Mouse (Mus musculus) layer of hippocampus, postnatal 25 days (tissue): ENCODE measurements around the gene Tmem213. TPM values are rescaled to one million over a fixed set of nuclear protein-coding genes. Genes with fewer than 3 reads are reported as not detected.

Source experiments
- DNase-seq, 2 experiments: peaks; one replicate each; pipeline ENCODE4 v3.0.0; 2022; ENCODE audit warnings: mixed read lengths in 2 of 2, low spot score in 1 of 2; ENCODE audit errors: extremely low spot score in 1 of 2
- total RNA-seq, 2 experiments: library from RNA; stranded (reverse); gene quantifications; 2 replicates each; pipeline ENCODE4 v1.2.3; 2021

Gene Tmem213
- total RNA-seq = not detected

- DNase-seq = no peak
Observed at GRCm38 (mm10) chr6:38109160-38109795, at the start of gene Tmem213. Tmem213 (plus strand) TSS chr6:38109255.

GRCm38 (mm10) chr6:38064621-38065020, 44.4 kb upstream of the Tmem213 start:
- DNase-seq = no peak

DNA sequence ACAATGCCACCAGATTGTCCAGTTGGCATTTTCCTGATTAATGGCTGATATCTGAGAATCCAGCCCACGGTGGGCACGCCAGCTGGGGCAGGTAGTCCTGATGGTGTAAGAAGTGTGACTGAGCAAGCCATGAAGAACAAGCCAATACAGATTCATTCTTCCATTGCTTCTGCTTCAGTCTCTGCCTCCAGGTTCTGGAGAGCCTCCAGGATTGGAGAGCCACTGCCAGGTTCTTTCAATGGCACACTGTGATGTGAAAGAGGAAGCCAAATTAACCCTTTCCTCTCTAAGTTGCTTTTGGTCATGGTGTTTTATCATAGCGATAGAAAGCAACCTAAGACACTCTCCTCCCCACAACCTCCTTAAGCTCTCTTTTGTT, 43.9 kb upstream of the Tmem213 start:
- DNase-seq = peak; percentile 10 to 46

DNA sequence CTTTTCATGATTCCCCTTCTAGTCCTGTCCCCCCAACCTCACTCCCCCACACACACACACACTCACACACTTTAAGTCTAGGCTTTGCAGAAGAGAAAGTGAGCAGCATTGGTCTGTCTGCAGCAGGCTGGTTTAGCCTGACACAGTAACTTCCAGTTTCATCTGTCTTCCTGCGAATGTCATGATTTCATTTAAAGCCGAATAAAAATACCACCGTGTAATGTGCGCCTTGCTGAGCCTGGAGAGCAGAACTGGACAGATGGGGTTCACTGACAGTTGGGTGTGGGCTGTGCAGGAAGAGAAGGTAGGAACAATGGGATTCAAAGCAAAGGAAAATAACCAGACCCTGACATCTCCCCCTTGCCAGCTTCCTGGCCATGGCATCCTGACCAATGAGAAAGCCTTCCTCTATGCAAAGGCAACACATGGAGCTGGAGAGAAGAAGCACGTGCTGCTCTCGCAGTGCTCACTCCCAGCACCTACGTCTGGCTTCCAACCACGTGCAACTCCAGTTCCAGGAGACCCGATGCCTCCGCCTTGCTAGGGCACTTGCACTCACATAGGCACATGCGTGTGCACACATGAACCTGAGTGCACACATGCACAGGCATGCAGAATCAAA, 43.4 kb upstream of the Tmem213 start:
- peak; percentile 13 to 28 for DNase-seq

GRCm38 (mm10) chr6:38066215-38066614, 42.8 kb upstream of the Tmem213 start:
- DNase-seq = peak; percentile 30 to 54

GRCm38 (mm10) chr6:38071256-38071655, 37.8 kb upstream of the Tmem213 start:
- no peak for DNase-seq

GRCm38 (mm10) chr6:38072137-38072796, 36.8 kb upstream of the Tmem213 start:
- no peak for DNase-seq

DNA sequence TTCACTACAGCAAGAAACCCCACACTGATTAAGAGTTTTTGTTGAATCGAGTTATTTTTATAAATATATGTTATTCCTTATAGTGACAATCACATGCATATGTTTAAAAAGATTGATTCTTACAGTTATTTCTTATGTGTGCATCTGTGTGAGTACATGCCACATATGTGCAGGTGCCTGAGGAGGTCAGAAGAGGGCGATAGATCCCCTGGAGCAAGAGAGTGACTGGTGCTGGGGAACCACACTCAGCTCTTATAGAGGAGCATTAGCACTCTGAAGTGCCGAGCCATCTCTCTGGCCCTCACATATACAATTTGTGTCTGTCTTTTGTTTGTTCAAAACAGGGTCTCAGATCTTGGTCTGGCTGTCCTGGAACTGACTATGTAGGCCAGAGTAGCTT, 35.5 kb upstream of the Tmem213 start:
- DNase-seq = no peak

GRCm38 (mm10) chr6:38080364-38080763, 28.7 kb upstream of the Tmem213 start:
- DNase-seq = no peak

GRCm38 (mm10) chr6:38081727-38082341, 27.2 kb upstream of the Tmem213 start:
- no peak for DNase-seq

- no peak for DNase-seq
Observed at GRCm38 (mm10) chr6:38083204-38083603, 25.9 kb upstream of the Tmem213 start.

- no peak for DNase-seq
Observed at GRCm38 (mm10) chr6:38087242-38088026, 21.6 kb upstream of the Tmem213 start.

DNA sequence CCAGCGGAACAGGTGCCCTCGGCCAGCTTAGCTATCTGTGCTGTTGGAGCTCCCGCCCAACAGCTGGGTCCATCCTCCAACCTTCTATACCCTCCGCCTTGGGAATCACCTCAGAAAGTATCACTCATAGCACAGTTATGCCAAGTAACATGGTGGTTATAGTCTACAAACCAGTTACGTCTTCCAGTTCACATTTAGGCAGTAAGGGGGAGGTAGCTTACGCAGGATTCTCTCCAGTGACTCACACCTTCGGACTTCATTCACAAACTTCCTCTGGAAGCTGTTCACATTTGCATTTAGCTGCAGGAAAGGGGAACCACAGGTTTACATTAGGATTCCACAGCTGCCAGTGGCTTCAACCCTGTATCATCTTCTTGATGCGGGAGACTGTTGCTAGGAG, 16.5 kb upstream of the Tmem213 start:
- DNase-seq = no peak

GRCm38 (mm10) chr6:38094701-38095100, 14.4 kb upstream of the Tmem213 start:
- no peak for DNase-seq

DNA sequence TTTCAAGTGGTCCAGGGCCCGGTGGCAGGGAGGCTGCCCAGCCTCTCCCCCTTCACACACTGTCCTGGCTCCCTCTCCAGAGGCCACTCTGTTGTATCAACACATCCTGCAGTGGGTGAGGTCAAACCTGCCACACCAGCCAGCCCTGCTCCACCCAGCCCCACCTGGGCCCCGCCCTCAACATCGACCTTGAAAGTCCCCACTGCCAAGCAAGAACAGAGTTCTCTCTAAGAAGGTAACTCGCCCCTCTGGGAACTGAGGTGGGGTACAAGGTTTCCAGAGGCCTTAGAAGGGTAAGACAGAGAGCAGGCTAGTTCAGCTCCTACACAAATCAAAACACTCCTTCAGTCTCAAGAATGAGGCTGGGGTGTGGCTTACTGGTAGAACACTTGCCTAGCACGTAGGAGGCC, 12.1 kb upstream of the Tmem213 start:
- DNase-seq = no peak

DNA sequence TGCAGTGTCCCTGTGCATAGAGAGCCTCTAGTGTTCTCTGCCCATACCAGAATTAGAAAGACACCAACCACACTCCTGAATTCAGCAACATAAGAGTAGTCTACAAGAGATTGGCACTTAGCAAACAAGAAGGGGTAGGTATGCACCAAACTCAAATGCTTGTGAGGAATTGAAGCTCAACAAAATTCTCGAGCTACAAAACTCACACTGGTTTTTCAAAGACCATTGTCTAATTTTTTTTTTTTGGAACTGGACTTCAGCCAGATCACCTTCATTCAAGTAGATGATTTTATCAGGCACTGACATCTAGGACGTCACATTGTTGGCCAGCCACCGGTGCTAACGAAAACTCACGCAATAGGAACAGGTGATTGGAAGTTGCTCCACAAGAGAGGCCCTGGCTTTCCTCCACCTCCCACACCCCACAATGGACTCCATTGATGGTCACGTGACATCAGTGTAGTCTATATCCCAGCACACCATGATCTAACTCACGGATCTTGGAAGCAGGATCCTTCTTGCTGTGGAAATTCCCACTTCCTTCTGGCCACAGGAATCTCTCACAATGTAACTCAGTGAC, 6.7 kb upstream of the Tmem213 start:
- DNase-seq = no peak

DNA sequence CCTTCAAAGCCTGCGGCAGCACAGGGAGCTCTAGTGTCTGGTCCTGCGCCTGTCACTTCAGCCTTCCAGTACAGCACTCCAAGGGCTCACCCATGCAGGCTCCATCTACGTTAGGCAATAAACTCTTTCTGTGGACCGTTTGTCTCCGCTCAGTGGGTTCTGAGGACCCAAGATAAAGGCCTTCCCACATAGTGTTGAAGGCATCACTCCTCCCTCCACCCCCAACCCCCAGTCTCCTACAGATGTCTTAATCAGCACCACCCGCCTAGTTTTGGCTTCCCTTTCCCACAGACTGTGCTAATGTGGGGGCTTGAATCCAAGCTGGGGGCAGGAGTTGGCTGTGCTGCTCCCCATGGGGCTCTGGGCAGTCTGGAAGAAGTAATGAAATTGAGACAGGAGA, 5.3 kb upstream of the Tmem213 start:
- no peak for DNase-seq

- DNase-seq = no peak
Observed at GRCm38 (mm10) chr6:38105924-38106323, 3.1 kb upstream of the Tmem213 start.

DNA sequence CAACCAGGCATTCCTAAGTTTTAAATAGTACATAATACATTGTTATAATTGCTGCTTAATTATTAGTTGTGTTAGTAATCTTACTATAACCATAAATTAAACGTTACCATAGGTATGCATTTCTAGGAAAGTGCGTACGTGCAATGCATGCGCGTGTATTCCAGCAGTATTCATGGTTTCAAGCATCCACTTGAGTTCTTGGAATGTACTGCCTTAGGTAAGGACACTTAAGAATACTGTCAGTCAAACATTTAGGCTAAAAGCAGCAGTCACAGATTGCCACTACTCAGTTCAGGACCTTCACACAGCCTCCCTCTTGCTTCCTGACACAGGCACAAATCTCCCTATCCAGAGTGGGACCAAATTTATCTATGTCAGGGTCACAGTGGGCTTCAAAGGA, 606 bp upstream of the Tmem213 start:
- DNase-seq = no peak

DNA sequence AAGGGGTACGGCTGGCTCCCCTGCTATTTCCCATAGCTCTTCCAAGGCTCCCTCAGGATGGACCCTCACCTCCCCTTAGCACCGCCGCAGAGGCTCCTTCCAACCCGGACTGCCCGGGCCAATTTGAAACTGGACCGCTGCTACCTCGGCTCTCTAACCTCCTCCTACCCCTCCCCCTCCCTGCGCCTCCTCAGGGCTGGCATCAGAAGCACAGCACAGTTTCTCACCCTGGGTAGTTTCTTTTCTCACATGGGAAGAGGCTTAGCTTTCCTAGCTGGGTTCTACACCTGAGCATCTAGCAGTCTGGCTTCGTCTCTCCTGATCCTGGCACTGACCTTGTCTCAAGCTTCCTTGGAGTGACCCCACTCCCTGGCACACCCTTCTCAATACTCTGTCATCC, 816 bp downstream of the Tmem213 start:
- no peak for DNase-seq
